Mouse (Mus musculus): ENCODE data around the gene Dab1.

GRCm38 (mm10) chr4:104077771-104078170, 458.6 kb downstream of the Dab1 start:
- no peak for TF ChIP-seq CTCF (IDR thresholded peaks at IDR 0.05)
- TF ChIP-seq EP300 (IDR thresholded peaks at IDR 0.05), result no peak
